Mouse (Mus musculus): Measurements from ENCODE around the gene Cebpe. TPM values are rescaled to one million over a fixed set of nuclear protein-coding genes. Genes with fewer than 3 reads are reported as not detected.

Cebpe gene
- total RNA-seq, 1 experiment, result not detected

DNA sequence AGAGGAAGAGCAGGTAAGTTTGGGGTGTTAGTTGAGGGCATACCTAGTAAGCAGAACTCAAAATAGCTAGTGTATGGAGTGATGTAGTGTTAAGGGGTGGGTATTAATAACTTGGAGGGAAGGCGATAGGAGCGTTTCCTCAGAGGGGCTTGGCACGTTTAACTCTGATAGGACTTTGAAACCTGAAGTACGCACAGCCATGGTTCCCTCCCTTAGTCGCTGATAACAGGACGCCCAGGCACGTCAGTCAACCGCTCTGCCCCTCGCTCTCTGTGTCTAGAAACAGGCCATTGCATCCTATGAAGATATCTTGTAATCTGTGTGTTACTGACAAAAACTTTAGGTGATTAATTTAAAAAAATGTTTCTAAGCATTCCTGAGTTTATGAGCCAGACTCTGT lies 34.1 kb upstream of the Cebpe start:
- TF ChIP-seq CHD2 (IDR thresholded peaks at IDR 0.05; ENCODE audit: low read depth, low read length), result no peak
- TF ChIP-seq HCFC1 (IDR thresholded peaks at IDR 0.05; ENCODE audit: borderline replicate concordance, insufficient read depth, low read length), result no peak
- TF ChIP-seq MAFK (IDR thresholded peaks at IDR 0.05; ENCODE audit: insufficient read depth, low read depth, low read length), result no peak
- TF ChIP-seq ZNF384 (IDR thresholded peaks at IDR 0.05; ENCODE audit: low read depth, low read length), result no peak
- TF ChIP-seq ZC3H11A (IDR thresholded peaks at IDR 0.05; ENCODE audit: borderline replicate concordance, low read depth, low read length), result no peak
- H3K4me1 ChIP-seq (ENCODE audit: control insufficient read depth in 2 of 2, insufficient read depth in 2 of 2, low read length in 2 of 2, poor library complexity in 1 of 2), result peaks cover 0 to 4% of the 10 kb centered on the region in 2 experiments; a peak in 2 of 4 replicates
- no peak for DNase-seq (ENCODE audit: low read depth, low spot score)
- in situ Hi-C loops (cut with MboI; ENCODE audit: low sequenced_read_pairs in 2 of 2, unreplicated experiment in 2 of 2), result no loop called here
- no peak overlapping the region for H3K27ac ChIP-seq (ENCODE audit: insufficient read depth, low read depth, low read length, poor library complexity, severe bottlenecking)
- no peaks in the 10 kb centered on the region for H3K36me3 ChIP-seq (ENCODE audit: control insufficient read depth, insufficient read depth, low read length, poor library complexity, severe bottlenecking)
- H3K9ac ChIP-seq (ENCODE audit: insufficient read depth, low read depth, low read length, poor library complexity, severe bottlenecking), result no peak overlapping the region
- no peak overlapping the region for H3K4me3 ChIP-seq (ENCODE audit: insufficient read depth in 1 of 2, low read depth in 1 of 2, low read length in 2 of 2, poor library complexity in 1 of 2, severe bottlenecking in 1 of 2)
- no peaks in the 10 kb centered on the region for H3K9me3 ChIP-seq (ENCODE audit: control insufficient read depth, insufficient read depth, low read depth, low read length)

DNA sequence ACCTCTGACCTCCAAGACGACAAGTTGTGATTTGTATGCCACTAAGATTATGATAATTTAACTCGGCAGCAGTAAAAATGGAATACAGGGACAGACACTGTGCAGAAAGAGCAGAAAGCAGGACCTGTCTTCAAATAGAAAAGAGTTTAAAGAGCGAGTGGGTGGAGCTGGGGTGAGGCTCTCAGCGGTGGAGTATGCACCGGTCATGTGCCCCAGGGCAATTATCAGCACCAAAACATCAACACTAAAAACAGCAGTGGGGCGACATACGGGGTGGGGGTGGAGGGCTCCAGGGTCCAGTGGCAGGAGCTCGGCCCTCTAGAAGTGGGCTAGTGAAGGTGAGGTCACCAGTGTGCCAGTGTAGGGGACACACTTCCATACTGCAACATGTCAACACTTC lies 32.5 kb upstream of the Cebpe start:
- Histone ChIP-seq H3K27ac (ENCODE audit: insufficient read depth, low read depth, low read length, poor library complexity, severe bottlenecking) (no peak overlapping the region), H3K9ac (ENCODE audit: insufficient read depth, low read depth, low read length, poor library complexity, severe bottlenecking) (no peak overlapping the region), H3K4me3 (ENCODE audit: insufficient read depth in 1 of 2, low read depth in 1 of 2, low read length in 2 of 2, poor library complexity in 1 of 2, severe bottlenecking in 1 of 2) (no peak overlapping the region), H3K9me3 (ENCODE audit: control insufficient read depth, insufficient read depth, low read depth, low read length) (no peaks in the 10 kb centered on the region), H3K36me3 (ENCODE audit: control insufficient read depth, insufficient read depth, low read length, poor library complexity, severe bottlenecking) (no peaks in the 10 kb centered on the region), H3K4me1 (ENCODE audit: control insufficient read depth in 2 of 2, insufficient read depth in 2 of 2, low read length in 2 of 2, poor library complexity in 1 of 2) (peaks cover 0 to 4% of the 10 kb centered on the region in 2 experiments; a peak in 2 of 4 replicates)
- no peak for DNase-seq (ENCODE audit: low read depth, low spot score)
- in situ Hi-C loops (cut with MboI; ENCODE audit: low sequenced_read_pairs in 2 of 2, unreplicated experiment in 2 of 2), result no loop called here
- no peak for TF ChIP-seq ZC3H11A (IDR thresholded peaks at IDR 0.05; ENCODE audit: borderline replicate concordance, low read depth, low read length)
- no peak for TF ChIP-seq CHD2 (IDR thresholded peaks at IDR 0.05; ENCODE audit: low read depth, low read length)
- TF ChIP-seq MAFK (IDR thresholded peaks at IDR 0.05; ENCODE audit: insufficient read depth, low read depth, low read length), result no peak
- no peak for TF ChIP-seq ZNF384 (IDR thresholded peaks at IDR 0.05; ENCODE audit: low read depth, low read length)

DNA sequence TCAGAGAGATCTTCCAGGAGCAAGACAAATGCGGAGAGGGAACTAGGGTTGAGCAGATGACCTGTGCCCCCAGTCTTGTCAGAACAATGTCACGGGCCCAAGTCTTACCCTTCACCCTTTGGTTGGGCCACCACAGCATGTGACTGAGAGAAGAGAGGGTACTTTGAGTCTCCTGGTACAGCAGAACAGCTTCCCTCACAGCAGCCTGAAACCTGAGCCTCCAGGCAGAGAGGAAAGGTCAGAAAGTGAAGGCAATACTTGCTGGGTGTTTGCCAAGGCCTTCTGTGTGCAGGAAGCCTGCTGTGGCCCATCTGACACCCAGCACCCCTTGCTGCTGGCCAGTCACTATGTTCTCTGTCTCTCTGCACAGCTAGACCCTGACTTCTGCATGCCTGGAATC lies 30.4 kb upstream of the Cebpe start:
- Histone ChIP-seq H3K9ac (ENCODE audit: insufficient read depth, low read depth, low read length, poor library complexity, severe bottlenecking) (no peak overlapping the region), H3K27ac (ENCODE audit: insufficient read depth, low read depth, low read length, poor library complexity, severe bottlenecking) (no peak overlapping the region), H3K4me3 (ENCODE audit: insufficient read depth in 1 of 2, low read depth in 1 of 2, low read length in 2 of 2, poor library complexity in 1 of 2, severe bottlenecking in 1 of 2) (no peak overlapping the region), H3K9me3 (ENCODE audit: control insufficient read depth, insufficient read depth, low read depth, low read length) (no peaks in the 10 kb centered on the region), H3K36me3 (ENCODE audit: control insufficient read depth, insufficient read depth, low read length, poor library complexity, severe bottlenecking) (no peaks in the 10 kb centered on the region), H3K4me1 (ENCODE audit: control insufficient read depth in 2 of 2, insufficient read depth in 2 of 2, low read length in 2 of 2, poor library complexity in 1 of 2) (no peaks in the 10 kb centered on the region; a peak in 1 of 4 replicates)
- no peak for TF ChIP-seq MAFK (IDR thresholded peaks at IDR 0.05; ENCODE audit: insufficient read depth, low read depth, low read length)
- TF ChIP-seq CHD2 (IDR thresholded peaks at IDR 0.05; ENCODE audit: low read depth, low read length), result no peak
- no peak for TF ChIP-seq HCFC1 (IDR thresholded peaks at IDR 0.05; ENCODE audit: borderline replicate concordance, insufficient read depth, low read length)
- TF ChIP-seq ZNF384 (IDR thresholded peaks at IDR 0.05; ENCODE audit: low read depth, low read length), result no peak
- TF ChIP-seq ZC3H11A (IDR thresholded peaks at IDR 0.05; ENCODE audit: borderline replicate concordance, low read depth, low read length), result no peak
- in situ Hi-C loops (cut with MboI; ENCODE audit: low sequenced_read_pairs in 2 of 2, unreplicated experiment in 2 of 2), result no loop called here
- no peak for DNase-seq (ENCODE audit: low read depth, low spot score)

DNA sequence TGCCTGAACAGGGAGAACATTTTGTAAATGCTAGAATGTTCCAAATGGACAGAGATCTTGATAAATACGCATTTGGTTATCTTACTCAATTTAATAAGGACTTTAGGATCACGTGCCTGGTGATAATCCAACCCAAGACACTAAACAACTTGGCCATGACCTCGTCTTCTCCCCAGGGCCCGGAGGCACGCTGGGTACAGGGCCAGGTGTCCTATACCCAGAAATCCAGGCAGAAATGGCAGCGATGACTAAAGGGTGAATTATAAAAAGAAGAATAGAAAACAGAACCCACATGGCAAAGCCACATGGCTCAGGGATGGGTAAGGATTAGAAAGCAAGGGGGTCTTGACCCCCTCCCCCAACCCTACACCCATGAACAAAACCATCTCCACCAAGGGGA lies 29.7 kb upstream of the Cebpe start:
- H3K9me3 ChIP-seq (ENCODE audit: control insufficient read depth, insufficient read depth, low read depth, low read length), result no peaks in the 10 kb centered on the region
- in situ Hi-C loops (cut with MboI; ENCODE audit: low sequenced_read_pairs in 2 of 2, unreplicated experiment in 2 of 2), result no loop called here
- H3K9ac ChIP-seq (ENCODE audit: insufficient read depth, low read depth, low read length, poor library complexity, severe bottlenecking), result no peak overlapping the region
- DNase-seq (ENCODE audit: low read depth, low spot score), result no peak
- TF ChIP-seq ZNF384 (IDR thresholded peaks at IDR 0.05; ENCODE audit: low read depth, low read length), result no peak
- no peak for TF ChIP-seq HCFC1 (IDR thresholded peaks at IDR 0.05; ENCODE audit: borderline replicate concordance, insufficient read depth, low read length)
- no peak for TF ChIP-seq CHD2 (IDR thresholded peaks at IDR 0.05; ENCODE audit: low read depth, low read length)
- TF ChIP-seq ZC3H11A (IDR thresholded peaks at IDR 0.05; ENCODE audit: borderline replicate concordance, low read depth, low read length), result no peak
- no peak for TF ChIP-seq MAFK (IDR thresholded peaks at IDR 0.05; ENCODE audit: insufficient read depth, low read depth, low read length)
- H3K36me3 ChIP-seq (ENCODE audit: control insufficient read depth, insufficient read depth, low read length, poor library complexity, severe bottlenecking), result no peaks in the 10 kb centered on the region
- H3K27ac ChIP-seq (ENCODE audit: insufficient read depth, low read depth, low read length, poor library complexity, severe bottlenecking), result no peak overlapping the region
- no peaks in the 10 kb centered on the region; a peak in 1 of 4 replicates for H3K4me1 ChIP-seq (ENCODE audit: control insufficient read depth in 2 of 2, insufficient read depth in 2 of 2, low read length in 2 of 2, poor library complexity in 1 of 2)
- H3K4me3 ChIP-seq (ENCODE audit: insufficient read depth in 1 of 2, low read depth in 1 of 2, low read length in 2 of 2, poor library complexity in 1 of 2, severe bottlenecking in 1 of 2), result no peak overlapping the region

DNA sequence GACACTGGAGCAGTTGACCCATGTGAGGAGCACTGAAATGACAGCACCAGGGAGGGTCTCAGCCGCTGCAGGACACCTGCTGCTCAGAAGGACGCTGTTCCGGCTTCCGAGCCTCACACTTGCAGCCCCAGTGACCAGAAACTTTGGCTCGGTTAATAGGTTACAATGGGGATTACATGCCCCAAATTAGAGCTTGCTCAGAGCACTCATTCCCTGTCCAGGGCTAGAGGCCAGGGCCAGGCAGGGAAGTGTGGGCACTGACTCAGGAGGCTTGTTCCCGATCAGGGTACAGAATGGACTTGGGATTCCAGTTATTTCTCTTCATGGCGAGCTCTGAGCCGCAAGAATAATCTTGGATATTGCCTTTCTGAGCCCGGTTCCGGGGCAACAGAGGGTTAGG lies 25.7 kb upstream of the Cebpe start:
- Histone ChIP-seq H3K9ac (ENCODE audit: insufficient read depth, low read depth, low read length, poor library complexity, severe bottlenecking) (no peak overlapping the region), H3K9me3 (ENCODE audit: control insufficient read depth, insufficient read depth, low read depth, low read length) (no peaks in the 10 kb centered on the region), H3K27ac (ENCODE audit: insufficient read depth, low read depth, low read length, poor library complexity, severe bottlenecking) (no peak overlapping the region), H3K4me3 (ENCODE audit: insufficient read depth in 1 of 2, low read depth in 1 of 2, low read length in 2 of 2, poor library complexity in 1 of 2, severe bottlenecking in 1 of 2) (no peak overlapping the region), H3K4me1 (ENCODE audit: control insufficient read depth in 2 of 2, insufficient read depth in 2 of 2, low read length in 2 of 2, poor library complexity in 1 of 2) (no peaks in the 10 kb centered on the region), H3K36me3 (ENCODE audit: control insufficient read depth, insufficient read depth, low read length, poor library complexity, severe bottlenecking) (no peaks in the 10 kb centered on the region)
- in situ Hi-C loops (cut with MboI; ENCODE audit: low sequenced_read_pairs in 2 of 2, unreplicated experiment in 2 of 2), result no loop called here
- no peak for DNase-seq (ENCODE audit: low read depth, low spot score)
- TF ChIP-seq CHD2 (IDR thresholded peaks at IDR 0.05; ENCODE audit: low read depth, low read length), result no peak
- no peak for TF ChIP-seq MAFK (IDR thresholded peaks at IDR 0.05; ENCODE audit: insufficient read depth, low read depth, low read length)
- no peak for TF ChIP-seq ZNF384 (IDR thresholded peaks at IDR 0.05; ENCODE audit: low read depth, low read length)
- TF ChIP-seq ZC3H11A (IDR thresholded peaks at IDR 0.05; ENCODE audit: borderline replicate concordance, low read depth, low read length), result no peak
- TF ChIP-seq HCFC1 (IDR thresholded peaks at IDR 0.05; ENCODE audit: borderline replicate concordance, insufficient read depth, low read length), result no peak
